Mouse (Mus musculus): ENCODE data around the gene Ms4a1. TPM values are rescaled to one million over a fixed set of nuclear protein-coding genes. Genes with fewer than 3 reads are reported as not detected.

Gene Ms4a1
- polyA plus RNA-seq (2015; fragmentation: Nextera tagmentation; extraction: Ambion mirVana) = 0.08 and 0.11 TPM in 2 replicates

GRCm38 (mm10) chr19:11266052-11266845 is at the start of gene Ms4a1:
TSS of gene Ms4a1 (minus strand) at chr19:11266241.

GRCm38 (mm10) chr19:11314354-11314753 is 48.3 kb upstream of the Ms4a1 start, which contains the start of gene Ms4a14:
TSS of gene Ms4a14 (minus strand) at chr19:11314454.

GRCm38 (mm10) chr19:11283773-11284172 is 17.7 kb upstream of the Ms4a1 start, which contains the start of gene Ms4a5:
TSS of gene Ms4a5 (minus strand) at chr19:11283873.

GRCm38 (mm10) chr19:11232348-11232747 is 33.7 kb downstream of the Ms4a1 start, which contains the start of gene Ms4a12:
TSS of gene Ms4a12 (minus strand) at chr19:11232448.

Other genes with a start within 250 kb of the Ms4a1 start
- not detected in 2 replicates for gene Ms4a18, start 248.2 kb downstream of the Ms4a1 start, polyA plus RNA-seq (2015; fragmentation: Nextera tagmentation; extraction: Ambion mirVana)
- not detected in 2 replicates for gene Ms4a8a, start 185.1 kb downstream of the Ms4a1 start, polyA plus RNA-seq (2015; fragmentation: Nextera tagmentation; extraction: Ambion mirVana)
- not detected in 2 replicates for gene 1700017D01Rik, start 135.4 kb downstream of the Ms4a1 start, polyA plus RNA-seq (2015; fragmentation: Nextera tagmentation; extraction: Ambion mirVana)
- gene 1700025F22Rik, start 100.9 kb downstream of the Ms4a1 start, polyA plus RNA-seq (2015; fragmentation: Nextera tagmentation; extraction: Ambion mirVana) = not detected in 2 replicates
- gene Ms4a13, start 69.5 kb downstream of the Ms4a1 start, polyA plus RNA-seq (2015; fragmentation: Nextera tagmentation; extraction: Ambion mirVana) = not detected in 2 replicates
- gene Ms4a12, start 33.8 kb downstream of the Ms4a1 start, polyA plus RNA-seq (2015; fragmentation: Nextera tagmentation; extraction: Ambion mirVana) = not detected in 2 replicates
- gene Ms4a5, start 17.6 kb upstream of the Ms4a1 start, polyA plus RNA-seq (2015; fragmentation: Nextera tagmentation; extraction: Ambion mirVana) = not detected in 2 replicates
- gene Ms4a14, start 48.2 kb upstream of the Ms4a1 start, polyA plus RNA-seq (2015; fragmentation: Nextera tagmentation; extraction: Ambion mirVana) = 0.09 TPM in 1 of 2 replicates, not detected in the other
- 3.3 and 4.8 TPM in 2 replicates for gene Ms4a7, start 69.9 kb upstream of the Ms4a1 start, polyA plus RNA-seq (2015; fragmentation: Nextera tagmentation; extraction: Ambion mirVana)
- 3.2 and 3.3 TPM in 2 replicates for gene Ms4a4a, start 109.3 kb upstream of the Ms4a1 start, polyA plus RNA-seq (2015; fragmentation: Nextera tagmentation; extraction: Ambion mirVana)
- 0.36 TPM in 1 of 2 replicates, not detected in the other for gene Ms4a4c, start 138.5 kb upstream of the Ms4a1 start, polyA plus RNA-seq (2015; fragmentation: Nextera tagmentation; extraction: Ambion mirVana)
- 0.41 TPM in 1 of 2 replicates, not detected in the other for gene Ms4a4b, start 177.3 kb upstream of the Ms4a1 start, polyA plus RNA-seq (2015; fragmentation: Nextera tagmentation; extraction: Ambion mirVana)
- gene Ms4a6c, start 203.1 kb upstream of the Ms4a1 start, polyA plus RNA-seq (2015; fragmentation: Nextera tagmentation; extraction: Ambion mirVana) = 3.8 and 5.3 TPM in 2 replicates
- gene Gm8369, start 219.7 kb upstream of the Ms4a1 start, polyA plus RNA-seq (2015; fragmentation: Nextera tagmentation; extraction: Ambion mirVana) = 0.06 and 0.15 TPM in 2 replicates

Data from neural tube, postnatal 0 days (tissue).